Mouse (Mus musculus) olfactory bulb, adult 2 months (tissue): Measurements from ENCODE around the gene AC161166.1. TPM values are rescaled to one million over a fixed set of nuclear protein-coding genes. Genes with fewer than 3 reads are reported as not detected.

Source experiments
- H3K27ac ChIP-seq: fragments of 200-500 bp; 2 replicates; pipeline ENCODE4 v1.5.1; 2012; ENCODE audit warnings: low read depth, low read length; ENCODE audit not compliant: insufficient read depth
- H3K4me1 ChIP-seq: fragments of 200-500 bp; 2 replicates; pipeline ENCODE4 v1.6.1; 2012; ENCODE audit warnings: low read length; ENCODE audit not compliant: control insufficient read depth, insufficient read depth
- H3K4me3 ChIP-seq: fragments of 200-500 bp; 2 replicates; pipeline ENCODE4 v1.5.1; 2012; ENCODE audit warnings: mild to moderate bottlenecking, low read depth, low read length, moderate library complexity; ENCODE audit not compliant: insufficient read depth
- CTCF ChIP-seq: fragments of 200-500 bp; IDR thresholded peaks from 2 replicates; pipeline ENCODE4 v1.5.1; 2012; ENCODE audit warnings: low read depth, mild to moderate bottlenecking, low read length, moderate library complexity; ENCODE audit not compliant: insufficient read depth
- POLR2A ChIP-seq: fragments of 200-500 bp; IDR thresholded peaks from 2 replicates; pipeline ENCODE4 v1.6.1; 2012; ENCODE audit warnings: mild to moderate bottlenecking, low read depth, low read length, moderate library complexity; ENCODE audit not compliant: insufficient read depth
- WGBS: fragments of 180-500 bp; shearing (Covaris S2); methylation state at CpG from one replicate; pipeline ENCODE4 v1.1.7; 2018; 5-methylcytosine and 5-hydroxymethylcytosine counted together
- polyA plus RNA-seq: library from polyadenylated mRNA; stranded (reverse); fragments of >200 nt; gene quantifications from 2 replicates; pipeline ENCODE4 v1.2.4, GENCODE M21; 2012; ENCODE audit warnings: low replicate concordance; ENCODE audit not compliant: missing spikeins, insufficient read depth, insufficient read length

Gene AC161166.1
- polyA plus RNA-seq, 1 experiment = not detected

- H3K4me3 ChIP-seq = no peak overlapping the region
- 28% methylated on average over 21 of the region's 21 CpGs for WGBS
- no peak overlapping the region for H3K27ac ChIP-seq
- H3K4me1 ChIP-seq = peaks cover 15% of the 10 kb centered on the region
- no peak; the same call in 1 of the 2 replicates for TF ChIP-seq CTCF
- TF ChIP-seq POLR2A = no peak
These were observed 37.3 kb downstream of the AC161166.1 start for GRCm38 (mm10) chr7:24474811-24475506.

GRCm38 (mm10) chr7:24473913-24474529, 38.2 kb downstream of the AC161166.1 start:
- no peak overlapping the region for H3K4me3 ChIP-seq
- peaks cover 15% of the 10 kb centered on the region for H3K4me1 ChIP-seq
- H3K27ac ChIP-seq = no peak overlapping the region
- peak; percentile 75; the same call in 1 of the 2 replicates for TF ChIP-seq CTCF
- no peak for TF ChIP-seq POLR2A
- 28% methylated on average over 10 of the region's 10 CpGs for WGBS

- H3K4me1 ChIP-seq = peaks cover 15% of the 10 kb centered on the region
- peak; percentile 53; the same call in 1 of the 2 replicates for TF ChIP-seq CTCF
- TF ChIP-seq POLR2A = no peak
- no peak overlapping the region for H3K4me3 ChIP-seq
- H3K27ac ChIP-seq = no peak overlapping the region
- 71% methylated on average over 7 of the region's 7 CpGs for WGBS
These were observed 39.3 kb downstream of the AC161166.1 start for GRCm38 (mm10) chr7:24472937-24473336.

GRCm38 (mm10) chr7:24472442-24472841, 39.8 kb downstream of the AC161166.1 start:
- no peak overlapping the region for H3K4me3 ChIP-seq
- peaks cover 15% of the 10 kb centered on the region for H3K4me1 ChIP-seq
- no peak overlapping the region for H3K27ac ChIP-seq
- 64% methylated on average over 6 of the region's 6 CpGs for WGBS
- TF ChIP-seq POLR2A (no peak), CTCF (no peak)

GRCm38 (mm10) chr7:24470356-24470755, 41.9 kb downstream of the AC161166.1 start:
- H3K4me3 ChIP-seq = no peak overlapping the region
- TF ChIP-seq CTCF (no peak), POLR2A (no peak)
- 68% methylated on average over 7 of the region's 7 CpGs for WGBS
- H3K4me1 ChIP-seq = peaks cover 15% of the 10 kb centered on the region
- no peak overlapping the region for H3K27ac ChIP-seq

GRCm38 (mm10) chr7:24469126-24469525, 43.1 kb downstream of the AC161166.1 start:
- 79% methylated on average over 3 of the region's 3 CpGs for WGBS
- Histone ChIP-seq H3K4me1 (peaks cover 5% of the 10 kb centered on the region), H3K27ac (no peak overlapping the region), H3K4me3 (no peak overlapping the region)
- TF ChIP-seq POLR2A (no peak), CTCF (no peak)

- H3K27ac ChIP-seq = no peak overlapping the region
- TF ChIP-seq POLR2A = no peak
- TF ChIP-seq CTCF = no peak
- H3K4me1 ChIP-seq = peaks cover 4% of the 10 kb centered on the region
- H3K4me3 ChIP-seq = no peak overlapping the region
- WGBS = 86% methylated on average over 5 of the region's 5 CpGs
These were observed 44.4 kb downstream of the AC161166.1 start for GRCm38 (mm10) chr7:24467886-24468285.

- TF ChIP-seq CTCF (no peak), POLR2A (no peak)
- WGBS = 91% methylated on average over 6 of the region's 6 CpGs
- H3K4me1 ChIP-seq = peaks cover 11% of the 10 kb centered on the region
- H3K27ac ChIP-seq = no peak overlapping the region
- no peak overlapping the region for H3K4me3 ChIP-seq
These were observed 45.4 kb downstream of the AC161166.1 start for GRCm38 (mm10) chr7:24466835-24467234.

GRCm38 (mm10) chr7:24462388-24463319, 49.6 kb downstream of the AC161166.1 start, which contains the start of gene Plaur:
Gene Plaur, plus strand, starts transcription at chr7:24462484.
- no peak for TF ChIP-seq CTCF
- TF ChIP-seq POLR2A = no peak
- H3K27ac ChIP-seq = no peak within 1 kb of the TSS
- 4% methylated on average over 27 of the region's 27 CpGs for WGBS
- H3K4me3 ChIP-seq = peak within 1 kb of the TSS; percentile 18; the same call in 1 of the 2 replicates
- H3K4me1 ChIP-seq = peaks cover 7% of the 10 kb centered on the region
